Mouse (Mus musculus): ENCODE data around the gene Mylpf.

Gene Mylpf

DNA sequence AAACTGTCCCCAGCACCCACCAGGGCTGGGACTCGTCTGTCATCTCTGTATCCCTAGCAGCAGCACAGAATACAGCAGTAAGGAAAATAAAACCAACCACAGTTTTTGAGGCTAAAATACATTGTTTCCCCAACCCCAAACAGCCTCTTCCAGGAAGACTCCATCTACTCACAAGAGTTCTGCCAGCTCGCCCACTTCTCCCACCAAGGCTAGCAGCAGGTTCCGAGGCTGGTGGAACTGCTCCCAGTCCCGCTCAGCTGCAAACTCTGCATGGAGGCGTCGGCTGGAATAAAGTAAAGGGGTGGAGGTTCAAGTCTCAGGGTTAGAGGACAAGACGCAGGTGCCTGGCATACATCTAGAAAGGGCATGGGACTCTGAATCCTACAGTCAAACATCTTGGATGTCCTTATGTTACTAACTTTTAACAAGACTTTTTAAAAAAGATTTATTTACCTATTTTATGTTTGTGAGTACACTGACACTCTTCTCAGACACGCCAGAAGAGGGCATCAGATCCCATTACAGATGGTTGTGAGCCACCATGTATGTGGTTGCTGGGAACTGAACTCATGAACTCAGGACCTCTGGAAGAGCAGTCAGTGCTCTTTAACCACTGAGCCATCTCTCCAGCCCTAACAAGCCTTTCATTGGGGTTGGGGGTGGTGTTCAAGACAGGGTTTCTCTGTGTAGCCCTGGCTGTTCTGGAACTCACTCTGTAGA lies 50.7 kb downstream of the Mylpf start:
- DNase-seq (ENCODE audit: low read depth, low spot score): no peak

DNA sequence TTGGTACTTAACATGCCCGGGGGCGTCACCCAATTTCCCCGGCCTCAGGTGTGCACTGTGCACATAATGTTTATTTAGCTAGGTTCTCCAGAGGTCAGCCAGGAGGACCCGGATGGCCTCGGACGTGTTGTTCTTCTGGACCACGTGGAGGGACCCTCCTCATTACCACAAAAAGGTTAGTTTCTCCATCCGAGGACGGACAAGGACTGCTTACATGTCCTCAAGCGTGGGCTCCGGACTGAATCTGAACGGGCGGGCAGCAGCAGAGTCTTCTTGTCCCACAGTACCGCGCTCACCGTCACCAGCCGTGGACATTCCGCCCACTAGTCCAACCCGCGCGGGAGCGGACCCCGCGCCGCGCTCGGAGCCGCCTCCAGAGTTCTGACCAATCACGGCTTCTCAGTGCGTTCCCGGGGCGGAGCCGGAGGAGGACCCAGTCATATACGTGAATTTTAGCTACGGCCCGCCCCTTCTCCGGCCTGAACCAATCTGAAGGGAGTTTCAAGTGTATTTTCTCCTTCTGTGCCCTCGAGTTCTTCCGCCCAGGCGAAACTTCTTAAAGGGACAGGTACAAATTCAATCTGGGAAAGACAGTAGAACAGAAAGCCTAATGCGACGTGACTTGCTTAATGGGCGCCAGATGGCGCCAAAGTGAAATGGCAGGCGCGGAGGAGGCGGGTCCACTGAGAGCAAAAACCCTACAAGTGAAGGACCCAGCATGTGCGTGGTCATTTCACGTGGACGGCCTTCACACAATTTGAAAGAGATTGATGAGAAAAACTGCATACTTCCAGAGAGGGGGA lies 51.8 kb downstream of the Mylpf start, which contains the start of gene Dctpp1:
Gene Dctpp1 (minus strand): TSS at position 401 of the 803 bp plus-strand sequence.
- DNase-seq (ENCODE audit: low read depth, low spot score): peak; percentile 94

GRCm38 (mm10) chr7:127262218-127262961 lies 53.7 kb downstream of the Mylpf start:
- no peak for DNase-seq (ENCODE audit: low read depth, low spot score)

GRCm38 (mm10) chr7:127263526-127263925 lies 54.8 kb downstream of the Mylpf start:
- DNase-seq (ENCODE audit: low read depth, low spot score): no peak

All from retina, postnatal 7 days (tissue).